Mouse (Mus musculus) adrenal gland, adult 8-10 months (tissue): ENCODE results near the gene Lrrc27. TPM values are rescaled to one million over a fixed set of nuclear protein-coding genes. Genes with fewer than 3 reads are reported as not detected.

ENCODE experiments used
- DNase-seq: peaks from one replicate; pipeline ENCODE4 v3.0.0; 2022
- total RNA-seq, 4 experiments: library from RNA; stranded (reverse); gene quantifications; 2 replicates each; pipeline ENCODE4 v1.2.4; 2022

Gene Lrrc27
- total RNA-seq: 10 to 100 TPM in 1 of 4 experiments, 1 to 10 TPM in 3; 6.5 to 10.4 (median 7.7) TPM

DNA sequence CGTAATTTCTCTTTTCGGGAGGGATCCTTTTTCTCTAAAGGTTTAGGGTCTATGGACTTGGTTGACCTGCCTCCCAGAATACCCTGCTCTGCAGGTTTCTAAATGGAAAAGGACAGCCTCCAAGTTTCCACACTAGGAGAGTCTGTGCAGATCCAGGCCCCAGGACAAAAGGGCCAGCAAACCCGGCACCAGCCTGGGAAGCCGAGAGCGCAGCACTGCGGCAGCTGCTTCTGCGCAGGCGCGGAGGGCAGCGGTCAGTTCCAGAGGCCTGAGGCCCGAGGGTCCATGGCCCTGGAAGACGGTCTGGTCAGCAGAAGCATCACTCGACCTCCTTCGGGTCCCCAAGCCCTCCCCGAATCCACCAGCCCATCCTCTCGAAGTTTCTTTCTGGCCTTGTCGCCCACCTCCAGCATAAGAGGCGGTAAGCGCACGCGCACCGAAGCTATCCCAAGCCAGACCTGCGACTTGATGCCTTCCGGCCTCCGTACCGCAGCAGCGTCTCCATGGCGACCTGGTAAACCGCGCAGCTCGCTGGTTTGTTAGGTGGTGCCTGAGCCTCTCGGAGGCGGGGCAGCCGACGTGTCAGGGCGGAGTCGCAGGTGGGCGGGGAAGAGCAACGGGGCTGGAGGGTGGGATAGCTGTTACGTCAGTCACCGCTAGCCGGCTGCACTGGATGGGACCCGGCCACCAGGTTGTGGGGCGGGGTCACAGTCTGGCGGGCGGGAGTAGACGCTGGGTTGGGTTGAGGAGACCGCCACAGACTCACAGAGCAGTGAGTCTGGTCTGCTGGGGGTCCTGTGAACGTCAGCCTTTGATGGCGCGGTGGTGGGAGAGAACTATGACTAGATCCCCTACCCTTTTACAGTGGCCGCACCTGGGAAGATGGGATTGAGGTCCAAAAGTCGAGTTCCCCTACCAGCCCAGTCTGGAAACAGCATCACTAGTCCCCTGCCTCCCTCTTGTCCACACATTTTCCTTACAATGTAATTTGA, at the start of gene Lrrc27, which contains the start of gene Stk32c:
TSS of gene Lrrc27 (plus strand) at position 235 of the 992 bp plus-strand sequence.
TSS of gene Stk32c (minus strand) at position 554 of the 992 bp plus-strand sequence.
- DNase-seq: peak; percentile 98

DNA sequence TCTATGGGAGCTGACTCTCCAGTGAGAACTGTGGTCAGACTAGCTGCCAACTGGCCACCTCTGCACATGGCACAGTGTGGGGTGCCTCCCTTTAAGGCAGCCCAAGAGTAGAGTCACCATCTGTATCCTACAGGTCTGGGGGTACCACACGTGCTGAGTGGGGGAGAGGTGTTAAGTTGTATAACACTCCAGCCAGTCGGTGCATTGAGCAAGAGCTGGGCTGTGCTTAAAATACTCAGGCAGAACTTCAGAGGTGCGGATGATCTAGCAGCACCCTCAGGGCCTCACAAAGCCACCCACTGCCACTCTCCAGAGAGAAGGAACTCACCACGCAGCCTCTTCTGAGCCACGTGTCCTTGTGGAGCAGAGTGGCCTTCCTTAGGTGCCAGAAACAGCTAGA, 48.4 kb upstream of the Lrrc27 start:
- no peak for DNase-seq

DNA sequence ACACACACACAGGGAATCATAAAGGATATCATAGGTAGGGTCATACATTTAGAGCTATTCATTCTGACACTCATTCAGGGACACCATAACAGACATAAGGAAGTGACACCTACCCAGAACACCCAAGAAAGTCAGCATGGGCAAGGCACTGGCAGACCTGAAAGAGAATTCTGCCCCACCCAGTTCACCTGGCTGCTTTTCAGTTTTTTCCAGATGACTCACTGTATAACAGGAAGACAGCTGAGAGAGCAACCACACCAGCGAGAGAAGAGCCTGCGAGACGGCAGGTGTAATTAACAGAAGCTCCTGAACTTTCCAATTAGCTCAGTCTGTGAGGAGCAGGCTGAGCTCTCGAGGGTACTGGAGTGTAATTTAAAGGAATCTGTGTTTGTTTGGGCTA, 43.6 kb upstream of the Lrrc27 start:
- DNase-seq: no peak

DNA sequence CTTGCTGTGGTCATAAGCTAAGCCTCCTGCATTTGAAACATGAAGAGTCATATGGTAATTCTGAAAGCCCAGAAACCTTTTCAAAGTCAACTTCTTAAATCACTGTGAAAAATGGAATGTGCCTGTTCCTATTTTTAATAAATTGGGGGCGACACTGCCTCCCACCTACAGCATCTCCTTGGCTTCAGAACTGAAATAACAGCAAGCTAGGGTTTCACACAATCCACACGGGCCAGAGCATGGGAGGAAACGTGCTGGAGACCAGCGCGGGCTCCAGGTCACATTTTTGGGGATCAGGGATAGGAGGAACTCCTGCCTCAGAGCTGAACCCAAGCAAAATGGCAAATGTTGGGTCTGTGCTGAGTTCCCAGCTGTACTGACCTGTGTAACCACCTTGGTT, 33.5 kb upstream of the Lrrc27 start:
- no peak for DNase-seq

DNA sequence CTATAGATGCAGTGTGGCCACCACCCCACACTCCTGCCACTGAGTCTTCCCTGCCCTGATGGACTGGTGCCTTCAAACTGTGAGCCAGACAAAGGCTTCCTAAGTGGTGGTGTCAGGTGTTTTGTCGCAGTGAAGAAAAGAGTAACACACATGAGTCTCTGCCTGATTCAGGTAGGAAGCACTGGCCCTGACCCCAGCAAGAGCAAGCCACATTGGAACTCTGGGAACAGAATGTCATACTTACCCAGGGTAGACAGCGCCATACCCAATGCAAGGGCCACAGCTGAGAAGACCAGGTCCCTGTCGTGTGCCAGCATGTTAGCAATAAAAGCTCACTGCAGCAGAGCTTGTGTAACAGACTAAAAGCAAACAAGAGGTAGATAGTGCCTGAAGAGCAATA, 32.7 kb upstream of the Lrrc27 start:
- DNase-seq: no peak

DNA sequence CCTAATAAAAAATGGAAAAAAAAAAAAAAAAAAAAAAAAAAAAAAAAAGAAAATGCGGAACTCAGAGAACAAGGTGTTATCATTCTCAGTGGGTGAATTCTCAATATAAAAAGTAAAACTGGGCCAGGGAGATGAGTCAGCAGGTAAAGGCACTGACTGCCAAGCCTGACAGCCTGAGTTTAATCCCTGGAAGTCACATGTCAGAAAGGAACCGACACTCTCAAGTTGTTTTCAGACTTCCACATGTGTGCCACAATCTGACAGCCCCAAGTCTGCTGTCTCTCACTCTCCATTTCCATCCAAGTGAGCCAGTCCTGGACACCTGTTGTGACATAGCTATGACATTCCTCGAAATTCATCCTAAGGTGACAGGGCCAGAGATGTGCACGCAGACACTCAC, 28.4 kb upstream of the Lrrc27 start:
- DNase-seq: no peak

DNA sequence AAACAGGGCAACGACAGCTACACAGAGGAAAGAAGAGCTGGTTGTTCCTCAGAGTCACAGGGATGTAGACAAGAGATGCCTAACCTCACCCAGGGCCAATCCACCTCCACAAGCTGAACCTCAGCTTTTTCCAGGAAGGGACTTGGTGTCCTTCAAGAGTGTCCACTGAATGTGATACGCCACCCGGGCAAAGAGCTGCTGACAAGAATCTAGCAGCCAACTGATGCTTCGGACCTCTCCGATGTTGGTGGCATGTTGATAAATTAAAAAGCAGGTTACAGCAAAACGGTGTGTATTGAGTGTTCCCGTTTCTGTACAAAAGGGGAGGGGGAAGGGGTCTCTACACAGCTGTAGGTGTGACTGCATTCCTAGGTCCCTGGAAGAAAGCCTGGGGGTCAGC, 27.9 kb upstream of the Lrrc27 start:
- no peak for DNase-seq

DNA sequence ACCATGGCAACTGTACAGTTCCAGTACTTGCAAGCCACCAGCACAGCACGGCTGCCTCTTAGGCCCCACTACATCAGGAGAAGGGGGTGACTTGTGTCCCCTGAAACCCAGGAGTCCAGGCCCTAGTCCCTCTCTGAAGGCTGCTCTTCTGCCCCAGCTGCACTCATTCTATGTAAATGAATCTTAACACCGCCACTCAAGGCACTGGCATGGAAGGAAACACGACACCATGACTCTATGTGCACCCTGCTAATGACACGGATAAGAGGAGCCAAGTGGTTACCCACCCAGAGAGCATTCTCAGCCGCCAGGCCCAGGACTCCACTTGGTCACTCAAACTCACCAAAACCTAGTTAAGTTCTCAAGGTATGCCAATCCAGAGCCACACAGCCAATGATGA, 26.8 kb upstream of the Lrrc27 start:
- no peak for DNase-seq

DNA sequence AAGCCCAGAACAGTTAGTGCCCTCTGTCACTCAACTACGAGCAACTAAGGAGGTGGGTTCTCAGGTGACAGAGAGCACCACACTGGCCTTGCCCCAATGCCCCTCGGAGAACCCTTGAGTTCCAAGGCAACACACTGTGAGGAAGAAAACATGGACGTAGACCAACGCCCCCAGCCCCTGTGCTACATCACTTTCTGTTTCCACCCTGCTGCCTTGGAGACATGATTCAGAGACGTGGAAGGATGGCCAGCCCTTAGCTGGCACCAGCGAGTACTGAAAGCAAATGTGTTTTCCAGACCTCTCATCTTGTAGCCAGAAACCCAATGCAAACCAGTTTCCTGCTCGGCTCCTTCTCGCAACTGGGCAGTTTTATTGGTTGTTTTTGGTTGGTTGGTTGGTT, 26.4 kb upstream of the Lrrc27 start:
- DNase-seq: no peak

DNA sequence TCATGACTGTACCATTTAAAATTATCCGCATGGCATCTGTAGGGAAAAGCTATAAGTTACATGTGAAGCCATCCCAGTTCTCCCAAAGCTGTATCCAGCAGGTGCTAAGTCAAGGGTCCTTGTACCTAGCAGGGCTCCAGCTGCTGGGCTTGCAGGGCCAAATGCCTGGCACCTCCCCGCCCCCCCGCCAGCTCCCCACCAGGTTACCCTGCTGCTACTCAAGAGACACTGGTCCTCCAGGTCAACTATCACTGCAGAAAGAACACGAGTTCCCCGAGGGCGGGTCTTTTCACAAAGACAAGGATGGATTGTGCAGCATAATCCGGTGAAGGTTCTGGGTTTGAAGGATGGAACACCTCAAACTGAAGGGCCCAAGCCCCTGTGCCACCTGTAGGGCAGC, 25.5 kb upstream of the Lrrc27 start:
- DNase-seq: no peak

DNA sequence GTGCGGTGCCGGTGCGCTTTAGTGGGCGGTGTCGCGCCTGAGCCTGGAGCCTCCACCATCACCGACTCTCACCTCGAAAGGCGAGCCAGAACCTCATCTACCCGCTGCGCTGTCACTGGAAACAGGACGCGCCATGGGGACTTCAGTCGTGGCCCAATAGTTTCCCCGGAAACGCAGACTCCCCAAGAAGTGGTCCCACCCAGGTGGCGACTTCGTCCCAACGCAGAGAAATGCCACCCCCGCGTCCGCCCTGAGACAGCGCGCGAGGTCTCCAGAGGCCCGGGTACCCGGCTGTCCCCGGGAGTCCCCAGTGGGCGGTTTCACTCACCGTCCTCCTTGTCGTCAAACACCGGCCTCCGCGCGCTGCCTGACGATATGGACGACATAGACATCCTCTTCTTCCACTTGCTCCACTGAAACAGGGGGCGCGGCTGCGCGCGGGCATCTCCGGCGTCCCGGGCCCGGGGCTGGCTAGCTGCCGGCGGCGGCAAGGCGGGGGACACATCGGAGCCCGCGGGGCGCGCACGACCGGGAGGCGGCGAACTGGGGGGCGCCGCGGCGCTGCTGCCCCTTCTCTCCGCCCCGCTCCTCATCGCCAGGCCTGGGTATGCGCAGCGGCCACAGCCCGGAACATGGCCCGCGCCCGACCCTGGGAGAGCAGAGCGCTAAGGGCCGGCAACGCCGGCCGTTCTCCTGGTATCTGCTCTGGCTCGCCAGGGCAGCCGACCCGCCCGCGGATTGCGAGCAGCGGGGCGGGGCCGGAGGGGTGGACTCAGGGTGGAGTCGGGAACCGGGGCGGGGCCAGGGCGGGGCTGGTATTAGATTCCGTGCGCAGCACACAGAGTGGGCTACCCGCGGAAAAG, 24.8 kb upstream of the Lrrc27 start:
- DNase-seq: peak; percentile 68

DNA sequence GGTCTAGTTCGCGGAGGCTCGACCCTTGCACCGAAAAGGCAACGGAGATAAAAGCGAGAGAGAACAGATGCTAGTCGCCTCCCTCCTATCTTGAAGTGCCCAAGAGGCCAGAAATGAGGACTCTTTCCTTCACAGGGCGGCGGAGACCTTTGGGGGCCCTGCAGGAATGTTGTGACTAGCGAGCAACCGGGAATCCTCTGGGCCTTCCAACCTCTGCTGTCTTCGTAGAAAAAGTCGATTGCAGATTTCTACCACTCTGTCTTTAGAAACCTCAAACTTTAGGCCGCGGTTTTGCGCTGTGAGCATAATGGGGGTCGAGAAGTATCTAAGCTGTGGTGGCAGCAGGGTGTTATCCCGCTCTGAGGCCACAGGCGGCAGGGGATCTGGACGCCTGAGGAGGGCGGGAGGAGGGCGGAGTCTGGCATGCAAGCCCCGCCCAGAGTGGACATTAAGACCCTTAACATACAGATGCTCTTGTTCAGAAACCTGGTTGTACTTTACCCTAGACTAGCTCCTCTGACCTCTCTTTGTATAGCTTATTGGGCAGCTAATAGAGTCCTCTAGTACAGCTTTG, 24.1 kb upstream of the Lrrc27 start:
- no peak for DNase-seq

DNA sequence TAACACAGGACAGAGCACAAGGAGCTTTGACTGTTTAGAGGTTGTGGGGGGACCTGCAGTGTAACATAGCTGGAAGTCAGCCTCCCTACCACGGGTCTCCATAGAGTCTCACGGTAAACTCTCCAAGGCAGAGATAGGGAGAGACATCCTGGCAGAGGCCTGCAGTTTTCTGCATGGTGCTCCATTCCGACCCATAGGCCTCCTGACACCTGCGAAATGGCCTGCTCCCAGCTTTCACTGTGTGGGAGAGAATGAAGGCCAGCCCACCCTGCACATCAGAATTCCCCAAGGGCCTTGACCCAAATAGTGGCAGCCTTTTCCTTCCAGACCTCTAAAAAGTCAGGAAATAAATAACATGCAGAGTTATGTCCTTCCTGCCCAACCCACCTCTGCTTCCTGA, 22.2 kb upstream of the Lrrc27 start:
- no peak for DNase-seq

DNA sequence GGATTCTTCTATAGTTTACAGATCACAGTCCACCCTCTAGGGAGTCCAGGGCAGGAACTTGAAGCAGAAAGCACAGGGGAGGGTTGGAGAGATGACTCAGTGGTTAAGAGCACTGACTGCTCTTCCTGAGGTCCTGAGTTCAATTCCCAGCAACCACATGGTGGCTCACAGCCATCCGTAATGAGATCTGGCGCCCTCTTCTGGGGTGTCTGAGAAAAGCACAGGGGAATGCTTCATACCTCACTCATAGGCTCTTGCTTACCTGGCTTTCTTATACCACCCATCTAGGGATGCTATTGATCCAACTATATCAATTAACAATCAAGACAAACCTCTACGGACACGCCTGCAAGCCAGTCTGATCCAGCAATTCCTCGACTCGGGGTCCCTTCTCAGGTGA, 21.2 kb upstream of the Lrrc27 start:
- no peak for DNase-seq

DNA sequence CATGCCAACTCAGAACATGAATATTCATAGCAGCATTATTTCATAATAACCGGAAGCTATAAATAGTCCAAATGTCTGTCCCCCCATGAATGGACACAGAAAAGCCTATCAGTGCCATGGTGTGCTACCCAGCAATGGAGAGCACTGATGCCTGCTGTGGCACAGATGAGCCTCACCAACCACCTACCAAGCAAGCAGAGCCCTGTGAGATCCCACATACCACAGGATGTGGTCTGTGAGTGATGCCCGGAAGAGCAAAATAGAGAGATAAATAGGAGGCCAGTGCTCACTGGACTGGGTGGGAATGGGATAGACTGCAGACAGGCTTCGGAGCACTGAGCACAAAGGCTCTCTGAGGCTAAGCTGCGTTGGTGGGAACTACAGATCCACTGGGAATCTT, 15.8 kb upstream of the Lrrc27 start:
- DNase-seq: no peak

DNA sequence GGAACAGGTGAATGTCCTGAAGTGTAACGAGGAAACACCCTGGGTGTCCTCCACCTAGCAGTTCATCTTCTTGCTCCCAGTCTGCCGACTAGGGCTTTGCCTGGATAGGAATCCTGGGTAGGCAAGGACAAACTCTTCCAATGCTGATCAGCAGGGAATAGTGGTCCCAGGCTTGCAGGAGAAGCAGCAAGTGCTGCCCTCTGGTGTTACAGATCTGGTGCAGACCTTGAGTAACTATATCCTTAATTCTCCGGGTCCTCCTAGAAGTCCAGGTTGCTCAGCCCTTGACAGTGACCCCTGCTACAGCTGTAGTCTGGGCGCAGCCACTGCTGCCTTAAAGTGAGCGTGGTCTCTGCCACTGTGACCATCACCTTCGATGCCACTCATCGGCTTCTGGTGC, 12.7 kb upstream of the Lrrc27 start:
- no peak for DNase-seq

DNA sequence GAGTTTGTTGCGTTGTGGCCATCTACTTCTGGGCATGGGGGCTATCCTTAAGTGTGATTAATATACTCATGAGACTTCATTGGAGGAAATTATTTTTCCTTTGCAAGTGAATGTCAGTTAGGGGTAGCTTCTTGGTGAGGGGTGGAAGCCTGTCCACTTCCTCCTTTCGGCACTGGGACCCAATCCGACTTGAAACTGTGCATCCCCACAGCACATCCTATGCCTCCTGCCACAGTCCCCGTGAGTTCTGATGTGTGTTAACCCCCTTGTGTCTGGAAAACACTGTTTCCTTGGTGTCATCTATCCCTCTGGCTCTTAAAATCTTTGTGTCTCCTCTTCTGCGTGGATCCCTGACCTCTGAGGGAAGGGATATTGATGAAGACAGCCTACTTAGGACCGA, 11.6 kb upstream of the Lrrc27 start:
- DNase-seq: no peak

DNA sequence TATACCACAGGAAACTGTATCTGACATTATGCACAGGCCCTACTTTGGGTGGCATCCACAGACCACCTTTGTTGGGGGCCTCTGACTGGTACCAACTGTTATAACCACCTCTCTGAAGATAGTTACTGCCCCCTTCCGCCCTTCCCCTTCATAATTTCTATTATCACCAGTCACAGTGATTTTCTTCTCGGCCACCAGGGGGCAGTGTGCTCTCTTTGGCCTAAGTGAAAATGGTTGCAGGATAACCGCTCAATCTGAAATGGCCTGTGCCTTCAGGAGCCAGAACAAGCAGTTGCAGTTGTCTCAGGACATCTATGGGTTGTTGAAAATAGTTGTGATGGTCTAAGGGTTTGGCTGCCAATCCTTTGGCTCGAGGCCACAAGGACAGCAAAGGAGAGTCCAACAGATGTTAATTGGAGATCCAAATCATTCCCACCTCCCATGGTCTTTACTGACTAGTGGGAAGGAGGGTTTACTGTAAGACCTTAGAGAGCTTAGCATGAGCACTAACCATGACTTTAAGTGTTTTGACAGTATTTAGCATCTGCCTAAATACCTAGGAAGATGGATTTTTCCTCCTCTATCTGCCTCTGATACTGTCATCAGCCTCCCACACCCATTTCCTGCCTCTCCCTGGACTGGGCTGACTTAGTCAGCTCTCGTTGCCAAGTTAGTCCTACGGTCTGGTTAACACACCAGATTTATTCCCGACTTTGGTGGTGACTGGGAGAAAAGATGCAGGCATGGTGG, 4.6 kb upstream of the Lrrc27 start:
- no peak for DNase-seq

DNA sequence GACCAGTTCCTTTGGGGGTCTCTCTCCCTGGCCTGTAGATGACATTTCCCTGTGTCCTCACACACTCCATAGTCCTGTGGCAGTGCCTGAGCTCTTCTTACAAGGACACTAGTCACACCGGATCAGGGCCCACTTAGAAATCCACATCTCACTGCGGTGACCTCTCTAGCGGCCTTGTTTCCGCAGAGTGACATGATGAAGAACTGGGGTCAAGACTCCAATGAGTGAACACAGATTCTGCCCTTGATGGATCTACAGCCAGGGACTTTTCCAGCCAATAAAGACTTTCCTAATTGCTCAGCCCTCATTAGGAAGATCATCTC, 4.1 kb upstream of the Lrrc27 start:
- DNase-seq: peak; percentile 68

DNA sequence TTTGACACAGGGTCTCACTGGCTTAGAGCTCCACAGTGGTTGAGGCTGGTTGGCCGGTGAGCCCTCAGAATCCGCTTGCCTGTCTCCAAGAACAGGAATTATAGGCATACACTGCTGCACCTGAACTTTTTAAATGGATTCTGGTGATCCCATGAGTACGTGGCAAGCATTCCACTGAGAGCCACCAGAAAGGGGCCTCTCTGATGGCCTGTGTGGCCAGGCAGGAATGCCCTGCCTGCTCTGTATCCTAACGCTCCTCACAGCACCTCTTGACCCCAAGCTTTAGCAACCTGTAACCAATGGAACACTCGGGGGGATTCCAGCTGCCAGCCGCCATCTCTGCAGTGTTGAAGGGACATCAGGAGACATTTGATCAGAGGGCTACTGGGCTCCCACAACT, 1.0 kb upstream of the Lrrc27 start:
- DNase-seq: no peak

DNA sequence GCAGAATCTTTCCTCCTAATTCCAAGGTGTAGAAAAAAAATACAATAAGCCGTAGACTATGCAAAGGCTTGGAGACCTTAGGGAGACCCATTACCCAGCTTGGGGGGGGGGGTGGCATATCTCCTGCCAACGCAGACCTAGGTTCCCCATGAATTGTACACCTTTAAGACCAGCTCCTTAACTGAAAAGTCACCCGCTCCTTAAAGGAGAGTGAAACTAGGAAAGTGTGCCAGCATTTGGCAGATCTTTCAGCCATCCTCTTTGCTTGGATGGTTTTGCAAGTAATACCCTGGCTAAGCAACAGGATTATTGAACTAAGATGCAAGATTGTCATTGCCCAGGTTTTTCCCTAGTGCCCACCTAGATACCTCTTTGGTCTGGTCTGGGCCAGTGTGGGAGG, 963 bp downstream of the Lrrc27 start:
- DNase-seq: no peak

DNA sequence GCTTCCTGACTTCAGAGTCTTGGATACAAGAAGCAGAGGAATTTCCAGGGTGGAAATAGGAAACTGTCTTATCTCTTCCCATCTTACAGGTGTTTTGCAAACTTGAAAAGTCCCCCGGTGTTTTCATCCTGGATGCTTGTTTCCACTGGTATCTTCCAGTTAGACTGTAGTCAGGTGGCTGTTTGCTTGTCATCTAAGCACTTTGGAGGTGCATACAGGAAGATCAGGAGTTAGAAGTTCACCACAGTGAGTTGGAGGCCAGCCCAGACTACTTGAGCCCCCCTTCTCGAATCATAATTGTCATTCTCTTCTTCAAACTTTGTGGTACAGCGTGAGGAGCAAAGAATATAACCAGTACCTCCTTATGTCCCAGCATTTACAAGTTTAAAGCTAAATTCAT, 1.4 kb downstream of the Lrrc27 start:
- no peak for DNase-seq
